8 mouse cellular contexts compared by ENCODE assay signal in genomic region chr13:19623228-19623905, GRCm38 (mm10). TPM values are rescaled to one million over a fixed set of nuclear protein-coding genes. Genes with fewer than 3 reads are reported as not detected.
DNase-seq lines count a peak whose midpoint lies in the region; ATAC-seq and TF ChIP-seq lines count a peak whose summit lies in the region.

No protein-coding gene starts in this region.

- peaks cover 12% of the 10 kb centered on the region; the same call in 1 of the 2 replicates for H3K27me3 ChIP-seq in heart, embryonic 11.5 days (ENCODE audit: control insufficient read depth, insufficient read depth, low read length)
- H3K27me3 ChIP-seq in ES-Bruce4 (ENCODE audit: control insufficient read depth, insufficient read depth, low read length, poor library complexity, severe bottlenecking) = no peaks in the 10 kb centered on the region
- peaks cover 6% of the 10 kb centered on the region; the same call in 1 of the 2 replicates for H3K27me3 ChIP-seq in hindbrain, embryonic 11.5 days (ENCODE audit: control insufficient read depth, insufficient read depth, low read length)

- H3K27ac ChIP-seq in heart, embryonic 11.5 days (ENCODE audit: low read depth, low read length) = no peak overlapping the region
- H3K27ac ChIP-seq in ES-Bruce4 (ENCODE audit: insufficient read depth, low read length) = no peak overlapping the region
- no peak overlapping the region for H3K27ac ChIP-seq in hindbrain, embryonic 11.5 days (ENCODE audit: low read depth, low read length)

- peak overlapping the region; percentile 48 for H3K4me3 ChIP-seq in heart, embryonic 11.5 days (ENCODE audit: low read depth, low read length)
- H3K4me3 ChIP-seq in ES-Bruce4 (ENCODE audit: low read depth, low read length) = peak overlapping the region; percentile 61
- H3K4me3 ChIP-seq in hindbrain, embryonic 11.5 days (ENCODE audit: low read depth, low read length) = peak overlapping the region; percentile 40

- H3K4me1 ChIP-seq in heart, embryonic 11.5 days (ENCODE audit: control insufficient read depth, insufficient read depth, low read length) = peaks cover 2% of the 10 kb centered on the region; the same call in 1 of the 2 replicates
- peaks cover 2% of the 10 kb centered on the region for H3K4me1 ChIP-seq in ES-Bruce4 (ENCODE audit: control insufficient read depth, insufficient read depth, low read length)
- peaks cover 3% of the 10 kb centered on the region; the same call in 1 of the 2 replicates for H3K4me1 ChIP-seq in hindbrain, embryonic 11.5 days (replicated peaks; ENCODE audit: control insufficient read depth, insufficient read depth, low read length)

- no peak for TF ChIP-seq POLR2A in ES-Bruce4 (IDR thresholded peaks at IDR 0.05; ENCODE audit: insufficient read depth, low read length)

- ATAC-seq in heart, embryonic 11.5 days (replicated peaks; ENCODE audit: insufficient number of reproducible peaks, low FRiP score, low TSS enrichment) = no peak
- ATAC-seq in hindbrain, embryonic 11.5 days (ENCODE audit: low FRiP score) = peak; percentile 39

- H3K9ac ChIP-seq in heart, embryonic 11.5 days (ENCODE audit: low read depth, low read length) = peak overlapping the region; percentile 60
- H3K9ac ChIP-seq in ES-Bruce4 (ENCODE audit: low read depth, poor library complexity, severe bottlenecking) = peak overlapping the region; percentile 54
- peak overlapping the region; percentile 50 for H3K9ac ChIP-seq in hindbrain, embryonic 11.5 days (ENCODE audit: low read depth, low read length)

- H3K4me2 ChIP-seq in heart, embryonic 11.5 days = peak overlapping the region; percentile 94
- H3K4me2 ChIP-seq in hindbrain, embryonic 11.5 days (replicated peaks; ENCODE audit: low read depth, low read length) = peak overlapping the region; percentile 80

- DNase-seq in heart, adult 18-20 months = no peak
- peak; percentile 27 for DNase-seq in embryo, embryonic 10 days (ENCODE audit: low spot score)
- no peak for DNase-seq in hindbrain, embryonic 11.5 days (ENCODE audit: low spot score)
- DNase-seq in mesoderm, embryonic 11.5 days (ENCODE audit: low read depth, low spot score) = peak; percentile 31
- no peak for DNase-seq in MN1 (ENCODE audit: low spot score)
- no peak for DNase-seq in right cerebral cortex, adult 18-20 months

- H3K36me3 ChIP-seq in heart, embryonic 11.5 days (ENCODE audit: control insufficient read depth, insufficient read depth, low read length) = no peaks in the 10 kb centered on the region
- H3K36me3 ChIP-seq in ES-Bruce4 (ENCODE audit: control insufficient read depth, insufficient read depth, low read length, poor library complexity, severe bottlenecking) = no peaks in the 10 kb centered on the region
- no peaks in the 10 kb centered on the region for H3K36me3 ChIP-seq in hindbrain, embryonic 11.5 days (ENCODE audit: control insufficient read depth, insufficient read depth, low read length)

- WGBS in heart, embryonic 11.5 days (ENCODE audit: insufficient replicate concordance) = 20% methylated on average over 30 of the region's 30 CpGs
- WGBS in hindbrain, embryonic 11.5 days = 22% methylated on average over 30 of the region's 30 CpGs

- no peak for TF ChIP-seq CTCF in ES-Bruce4 (IDR thresholded peaks at IDR 0.05; ENCODE audit: low read depth, low read length)

- TF ChIP-seq EP300 in ES-Bruce4 (IDR thresholded peaks at IDR 0.05; ENCODE audit: insufficient read depth, low read depth, low read length) = no peak

- no peaks in the 10 kb centered on the region for H3K9me3 ChIP-seq in heart, embryonic 11.5 days (replicated peaks; ENCODE audit: control insufficient read depth, low read length)
- no peaks in the 10 kb centered on the region for H3K9me3 ChIP-seq in ES-Bruce4 (replicated peaks; ENCODE audit: control insufficient read depth, insufficient read depth, low read length, poor library complexity, severe bottlenecking)
- H3K9me3 ChIP-seq in hindbrain, embryonic 11.5 days (ENCODE audit: control insufficient read depth, low read length) = no peaks in the 10 kb centered on the region

RNA-seq across cellular contexts. Expression of gene Sfrp4, which starts 0.5 kb away (rescaled TPM):
- polyA plus RNA-seq in heart, embryonic 11.5 days (2014; fragmentation: Nextera tagmentation; extraction: Ambion mirVana) = 0.56 and 0.70 TPM in 2 replicates
- total RNA-seq in heart, adult 18-20 months (2021) = under 1 TPM; 0.15 to 0.33 TPM
- polyA plus RNA-seq in ES-Bruce4 (2011; ENCODE audit: insufficient read depth, insufficient read length, low read depth, missing spikeins) = 1.1 and 1.3 TPM in 2 replicates
- 1.1 TPM in 2 replicates for polyA plus RNA-seq in hindbrain, embryonic 11.5 days (2014; fragmentation: Nextera tagmentation; extraction: Ambion mirVana)

RNA-seq across cellular contexts. Expression of gene Epdr1, which starts 3.6 kb away (rescaled TPM):
- 26.8 and 34.1 TPM in 2 replicates for polyA plus RNA-seq in heart, embryonic 11.5 days (2014; fragmentation: Nextera tagmentation; extraction: Ambion mirVana)
- 10 to 100 TPM; 19.8 to 29.0 TPM for total RNA-seq in heart, adult 18-20 months (2021)
- 2.5 and 4.5 TPM in 2 replicates for polyA plus RNA-seq in ES-Bruce4 (2011; ENCODE audit: insufficient read depth, insufficient read length, low read depth, missing spikeins)
- polyA plus RNA-seq in hindbrain, embryonic 11.5 days (2014; fragmentation: Nextera tagmentation; extraction: Ambion mirVana) = 16.9 and 17.6 TPM in 2 replicates

Comparison
In these comparisons a context has a peak if more than half of its experiments do, and no peak if none do; other contexts are left out.
1. DNase-seq: peak in embryo, embryonic 10 days (single experiment) and mesoderm, embryonic 11.5 days (single experiment); none in heart, adult 18-20 months (0 of 2), hindbrain, embryonic 11.5 days (single experiment), MN1 (single experiment) and right cerebral cortex, adult 18-20 months (single experiment).
2. Peak in every context shown above with its lines, with median percentiles within 50 percentile points of each other: H3K4me3 ChIP-seq and H3K9ac ChIP-seq.